Mouse (Mus musculus): ENCODE results near the gene Lef1. TPM values are rescaled to one million over a fixed set of nuclear protein-coding genes. Genes with fewer than 3 reads are reported as not detected.

Gene Lef1
- total RNA-seq, 2 experiments from 2014 or later: 0.60 TPM; not detected in 1

DNA sequence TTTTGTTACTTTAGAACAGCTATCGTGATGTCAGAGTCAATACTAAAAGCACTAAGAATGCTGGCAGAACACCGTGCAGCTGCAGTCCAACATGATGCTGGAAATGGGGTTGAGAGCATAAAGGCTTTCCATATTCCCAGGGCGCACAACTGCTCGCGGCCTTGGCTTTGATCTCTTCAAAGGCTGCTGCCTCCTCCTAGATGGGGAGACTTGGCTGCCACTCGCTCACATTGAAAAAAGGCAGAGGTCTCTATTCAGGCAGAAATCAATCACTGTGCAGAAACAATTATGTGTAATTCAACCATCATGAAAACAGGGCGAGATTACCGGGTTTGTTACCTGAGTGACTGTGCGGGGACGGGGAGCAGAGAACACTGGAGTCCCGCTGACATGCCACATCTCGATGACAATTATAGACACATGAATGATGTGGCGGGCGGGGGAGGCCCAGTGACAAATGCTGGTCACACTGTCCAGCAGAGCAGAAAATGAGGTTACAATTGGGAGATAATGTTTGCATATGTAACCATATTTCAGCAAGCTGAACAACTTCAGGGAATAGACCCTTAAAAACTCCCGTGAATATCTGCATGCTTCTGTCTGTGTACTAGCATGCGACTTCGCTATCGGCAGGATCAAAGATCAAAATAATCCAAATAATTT lies 27.0 kb downstream of the Lef1 start:
- no peak for ATAC-seq (replicated peaks; ENCODE audit: low FRiP score, poor library complexity, severe bottlenecking)

- ATAC-seq (replicated peaks; ENCODE audit: low FRiP score, poor library complexity, severe bottlenecking): no peak
These were observed 28.0 kb downstream of the Lef1 start for GRCm38 (mm10) chr3:131138224-131138623.

DNA sequence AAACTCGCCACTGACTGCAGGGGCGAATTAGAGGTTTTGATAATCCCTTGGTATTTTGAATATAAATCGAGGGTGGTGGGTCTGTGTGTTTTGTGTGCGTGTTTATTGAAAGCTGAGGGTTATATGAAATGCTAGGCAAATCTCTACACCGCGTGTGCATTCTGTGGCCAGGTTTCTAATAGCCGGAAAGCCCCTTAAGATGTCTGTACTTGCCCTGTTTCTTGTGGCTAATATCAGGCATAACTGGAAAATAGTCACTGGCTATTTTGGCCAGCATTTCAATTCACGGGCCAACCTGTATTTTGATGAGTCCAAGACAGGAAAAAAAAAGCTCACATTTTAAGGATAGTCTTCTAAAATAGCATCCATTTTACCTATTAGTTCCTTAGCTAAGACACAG lies 28.5 kb downstream of the Lef1 start:
- ATAC-seq (replicated peaks; ENCODE audit: low FRiP score, poor library complexity, severe bottlenecking): no peak

DNA sequence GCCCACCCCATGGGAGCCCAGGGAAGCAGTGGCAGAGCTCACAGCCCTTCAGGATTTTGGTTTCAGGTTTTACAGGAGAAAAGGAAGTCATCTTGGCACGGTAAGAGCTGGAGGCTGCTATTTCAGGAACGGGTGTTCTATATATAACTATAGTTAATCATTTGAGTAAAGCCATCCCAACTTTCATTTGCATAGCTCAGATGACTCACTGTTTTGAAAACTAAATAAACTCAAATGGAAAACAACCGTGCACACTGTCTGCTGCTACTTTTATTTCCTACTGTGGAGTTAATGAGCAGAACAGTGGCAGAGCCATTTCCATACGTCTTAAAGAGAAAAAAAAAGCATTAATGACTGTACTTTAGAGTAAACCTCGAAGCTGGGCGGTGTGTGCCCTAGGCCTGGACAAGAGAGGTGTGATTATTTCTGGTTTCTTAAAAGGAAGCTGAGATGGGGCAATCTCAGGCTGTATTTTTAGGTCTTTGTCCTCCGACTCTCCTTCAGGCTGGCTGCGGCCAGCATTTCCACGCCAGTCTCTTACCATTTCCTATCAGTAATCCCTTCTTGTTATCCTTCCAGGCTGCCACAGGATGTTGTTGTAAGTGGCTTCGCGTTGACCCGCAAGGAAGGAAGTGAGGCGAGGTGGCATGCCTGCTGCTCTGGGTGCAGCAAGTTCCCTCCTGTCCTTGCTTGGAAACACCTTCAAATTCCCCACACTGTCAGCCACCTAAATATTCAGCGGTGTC lies 29.2 kb downstream of the Lef1 start:
- no peak for ATAC-seq (replicated peaks; ENCODE audit: low FRiP score, poor library complexity, severe bottlenecking)

- ATAC-seq (replicated peaks; ENCODE audit: low FRiP score, poor library complexity, severe bottlenecking): no peak
These were observed 29.8 kb downstream of the Lef1 start for GRCm38 (mm10) chr3:131140091-131140462.

GRCm38 (mm10) chr3:131141546-131141945 lies 31.3 kb downstream of the Lef1 start:
- no peak for ATAC-seq (replicated peaks; ENCODE audit: low FRiP score, poor library complexity, severe bottlenecking)

DNA sequence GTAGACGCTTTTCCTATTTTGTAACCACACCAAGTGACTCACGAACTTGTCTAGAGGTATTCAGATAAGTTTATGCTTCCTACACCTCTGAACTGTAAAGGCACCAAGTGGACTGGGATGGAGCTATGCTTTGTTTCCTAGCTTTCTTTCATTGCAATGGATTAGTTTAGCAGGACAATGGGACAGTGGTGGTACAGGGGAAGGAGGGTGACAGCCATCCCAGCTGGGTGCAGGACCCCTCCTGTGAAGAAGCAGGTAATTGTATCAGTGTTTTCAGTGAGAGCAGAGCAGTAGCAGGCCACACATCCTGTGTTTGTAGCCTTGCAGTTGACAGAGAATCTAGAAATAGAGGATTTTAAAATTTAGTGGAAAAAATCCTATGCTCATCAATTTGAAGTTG lies 34.0 kb downstream of the Lef1 start:
- ATAC-seq (replicated peaks; ENCODE audit: low FRiP score, poor library complexity, severe bottlenecking): no peak

- ATAC-seq (replicated peaks; ENCODE audit: low FRiP score, poor library complexity, severe bottlenecking): no peak
These were observed 42.6 kb downstream of the Lef1 start for GRCm38 (mm10) chr3:131152921-131153320.

GRCm38 (mm10) chr3:131153896-131154295 lies 43.6 kb downstream of the Lef1 start:
- ATAC-seq (replicated peaks; ENCODE audit: low FRiP score, poor library complexity, severe bottlenecking): no peak

DNA sequence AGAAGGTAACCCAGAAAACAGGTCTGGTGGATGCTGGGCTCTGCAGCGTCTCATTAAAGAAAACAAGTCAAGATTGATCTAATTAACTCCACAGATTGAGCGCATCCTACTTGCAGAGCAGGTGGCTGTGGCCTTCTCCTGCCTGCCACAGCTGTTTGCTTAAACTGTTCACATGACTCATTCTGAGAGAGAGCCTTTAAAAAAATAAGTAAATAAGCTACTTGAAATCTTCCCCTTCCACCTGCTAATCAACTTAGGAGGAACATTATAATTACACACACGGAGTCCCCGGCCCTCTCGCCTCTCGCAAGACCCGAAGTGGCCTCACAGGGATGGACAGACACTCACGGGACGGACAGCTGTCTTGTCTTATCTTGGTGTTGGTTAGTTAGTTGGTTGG lies 44.3 kb downstream of the Lef1 start:
- no peak for ATAC-seq (replicated peaks; ENCODE audit: low FRiP score, poor library complexity, severe bottlenecking)

GRCm38 (mm10) chr3:131155066-131155465 lies 44.8 kb downstream of the Lef1 start:
- no peak for ATAC-seq (replicated peaks; ENCODE audit: low FRiP score, poor library complexity, severe bottlenecking)

DNA sequence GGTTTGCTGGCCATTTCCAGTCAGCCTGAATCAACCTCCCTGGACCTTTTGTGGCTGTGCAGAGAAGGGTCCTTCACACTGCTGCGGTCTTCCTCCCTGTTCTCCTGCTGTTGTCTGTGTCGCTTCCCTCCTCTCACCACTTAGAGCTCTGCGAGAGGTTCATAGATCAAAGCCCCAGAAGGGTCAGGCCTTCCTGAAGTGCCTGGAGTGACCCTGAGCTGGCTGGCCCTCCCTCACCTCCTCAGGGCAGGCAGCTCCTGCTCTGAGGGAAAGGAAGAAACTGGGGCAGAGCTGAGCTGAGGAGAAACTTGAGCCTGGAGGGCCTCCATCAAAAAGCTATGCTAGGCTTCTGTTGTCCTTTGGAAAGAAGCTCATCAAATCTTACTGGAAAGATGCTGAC lies 45.4 kb downstream of the Lef1 start:
- ATAC-seq (replicated peaks; ENCODE audit: low FRiP score, poor library complexity, severe bottlenecking): no peak

GRCm38 (mm10) chr3:131156377-131156776 lies 46.1 kb downstream of the Lef1 start:
- ATAC-seq (replicated peaks; ENCODE audit: low FRiP score, poor library complexity, severe bottlenecking): no peak

- ATAC-seq (replicated peaks; ENCODE audit: low FRiP score, poor library complexity, severe bottlenecking): no peak
These were observed 47.2 kb downstream of the Lef1 start for GRCm38 (mm10) chr3:131157471-131157870.

DNA sequence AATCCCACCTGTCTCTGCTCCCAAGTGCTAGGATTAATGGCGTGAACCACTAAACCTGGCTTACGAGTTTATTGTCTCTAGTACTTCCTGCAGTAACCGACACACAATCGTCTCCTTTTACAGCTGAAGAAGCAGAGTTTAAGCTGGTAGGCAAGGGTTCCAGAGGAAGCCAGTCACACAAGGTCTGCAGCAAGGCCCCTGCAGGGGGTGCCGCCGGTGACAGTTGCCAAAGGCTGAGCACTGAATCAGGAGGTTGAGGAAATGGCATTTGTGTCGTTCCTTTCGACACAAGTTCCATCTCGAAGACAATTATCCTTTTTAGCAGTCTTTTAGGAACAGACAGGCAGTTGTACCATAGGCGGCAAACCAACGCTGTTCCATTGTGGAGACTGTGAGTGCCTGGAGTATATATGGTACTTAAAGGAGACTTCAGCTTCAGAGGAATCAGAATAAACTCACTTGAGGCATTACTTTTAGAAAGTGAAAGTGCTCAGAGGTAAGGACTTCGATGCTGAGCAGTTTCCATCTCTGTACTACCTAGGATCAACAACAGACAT lies 49.0 kb downstream of the Lef1 start:
- ATAC-seq (replicated peaks; ENCODE audit: low FRiP score, poor library complexity, severe bottlenecking): no peak

DNA sequence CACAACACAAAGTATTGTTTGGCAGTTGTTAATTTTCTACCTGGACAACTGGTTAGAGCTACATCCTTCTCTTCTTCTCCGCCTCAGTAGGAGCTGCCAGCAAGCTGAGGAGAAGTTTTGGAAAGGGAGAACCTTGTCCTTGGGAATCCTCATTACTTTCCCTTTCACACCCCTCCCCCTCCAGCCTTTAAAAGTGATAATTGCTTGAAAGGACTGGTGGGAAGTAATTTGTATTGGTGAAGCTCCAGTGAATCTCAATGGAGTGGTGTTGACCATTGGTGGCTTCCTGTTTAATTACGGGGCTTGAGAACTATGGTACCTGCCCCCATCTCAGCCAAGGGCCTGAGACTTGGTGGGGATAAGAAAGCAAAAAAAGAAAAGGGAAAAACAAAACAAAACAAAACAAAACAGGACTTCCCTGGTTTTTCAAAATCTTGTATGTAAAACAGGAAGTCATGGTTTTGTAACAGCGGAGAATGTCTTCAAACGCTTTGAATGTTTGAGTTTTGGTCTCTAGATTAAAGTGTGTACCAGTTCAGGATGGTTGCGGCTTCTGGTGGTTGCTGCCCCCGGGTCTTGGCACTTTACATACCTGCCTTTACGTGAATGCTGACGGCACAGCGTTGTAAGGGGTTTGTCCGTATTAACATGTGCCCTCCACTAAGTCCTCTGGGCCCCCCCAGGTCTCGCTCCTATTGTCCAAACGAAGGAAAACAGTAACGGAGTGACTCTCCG lies 49.8 kb downstream of the Lef1 start:
- ATAC-seq (replicated peaks; ENCODE audit: low FRiP score, poor library complexity, severe bottlenecking): no peak

GRCm38 (mm10) chr3:131160921-131161320 lies 50.6 kb downstream of the Lef1 start:
- no peak for ATAC-seq (replicated peaks; ENCODE audit: low FRiP score, poor library complexity, severe bottlenecking)

GRCm38 (mm10) chr3:131167731-131168130 lies 57.5 kb downstream of the Lef1 start:
- ATAC-seq (replicated peaks; ENCODE audit: low FRiP score, poor library complexity, severe bottlenecking): no peak

DNA sequence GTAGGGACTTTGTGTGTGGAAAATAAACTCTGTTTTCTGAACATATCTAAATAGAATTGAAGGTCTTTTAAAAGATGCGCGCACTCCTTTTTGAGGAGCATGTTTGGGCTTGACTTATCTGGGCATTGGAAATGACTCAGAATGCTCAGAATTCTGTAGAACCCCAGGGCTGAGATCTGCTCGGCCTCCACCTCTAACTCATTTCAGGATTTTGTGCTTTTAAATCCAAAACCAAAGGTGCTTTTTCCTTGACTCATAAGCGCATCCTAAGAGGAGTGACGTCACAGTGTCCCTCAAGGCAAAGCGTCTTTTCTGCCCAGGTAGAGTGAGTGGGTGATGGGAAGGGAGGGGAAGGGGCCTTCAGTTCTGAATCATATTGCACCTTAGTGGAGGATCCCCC lies 58.9 kb downstream of the Lef1 start:
- no peak for ATAC-seq (replicated peaks; ENCODE audit: low FRiP score, poor library complexity, severe bottlenecking)

DNA sequence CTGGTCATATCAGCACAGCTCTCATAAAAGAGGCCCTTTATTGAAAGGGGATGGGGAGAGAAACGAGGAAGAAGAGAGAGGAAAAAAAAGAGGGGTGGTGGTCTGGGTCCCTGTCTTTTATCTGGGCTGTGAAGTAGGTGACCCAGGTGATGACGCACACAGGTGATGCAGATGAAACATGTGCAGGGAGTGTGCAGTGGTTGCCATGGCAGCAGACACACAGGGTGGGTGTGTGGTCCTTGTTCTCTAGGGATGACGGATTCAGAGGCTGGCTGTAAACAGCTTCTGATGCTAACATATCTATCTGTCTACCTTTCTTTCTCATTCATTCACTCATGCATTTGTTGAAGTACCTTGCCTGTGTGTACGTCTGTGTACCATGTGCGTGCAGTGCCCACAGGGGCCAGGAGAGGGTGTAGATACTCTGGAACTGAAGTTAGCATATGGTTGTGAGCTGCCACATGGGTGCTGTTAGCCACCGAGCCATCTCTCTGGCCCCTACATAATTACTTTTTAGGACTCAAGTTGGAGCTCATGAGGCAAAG lies 59.9 kb downstream of the Lef1 start:
- ATAC-seq (replicated peaks; ENCODE audit: low FRiP score, poor library complexity, severe bottlenecking): no peak

Measured in erythroblast, adult 5-6 weeks (primary cell).